ENCODE assay signal across 13 mouse cellular contexts in genomic region chr1:177347208-177347607, GRCm38 (mm10).
A peak's percentile ranks its signal among the peaks of the same experiment; 100 is the strongest.
DNase-seq lines count a peak whose midpoint lies in the region; TF ChIP-seq lines count a peak whose summit lies in the region.
"Had no signal": no experiment of that assay in that cellular context is flagged by ENCODE, and none has a peak within 500 bp of the region (broad histone marks: within the 10 kb centered on the region; RNA-seq: fewer than 3 reads in every experiment).

No protein-coding gene starts in this region.

- no peak for TF ChIP-seq CTCF in left cerebral cortex, adult 2 months (IDR thresholded peaks at IDR 0.05)

- H3K27ac ChIP-seq in left cerebral cortex, adult 2 months = no peak overlapping the region; the same call in 1 of the 2 replicates
- H3K27ac ChIP-seq: embryonic facial prominence, embryonic 15.5 days; kidney, embryonic 15.5 days; limb, embryonic 12.5 days had no signal

- H3K4me3 ChIP-seq in left cerebral cortex, adult 2 months = no peak overlapping the region
- H3K4me3 ChIP-seq: embryonic facial prominence, embryonic 15.5 days; kidney, embryonic 15.5 days; limb, embryonic 12.5 days had no signal

- intact Hi-C loops in left cerebral cortex, adult 2 months (cut with DNase I) = loop anchor here (1.0 to 5.0 kb wide), 3 partner anchors 35 to 90 kb away; no protein-coding TSS in a partner anchor

- peak; percentile 74 to 80 for DNase-seq in layer of hippocampus, adult 18-20 months (ENCODE audit: low spot score in 2 of 2)
- DNase-seq in layer of hippocampus, postnatal 10 days (ENCODE audit: low spot score in 2 of 2) = no peak
- peak; percentile 66 to 79 for DNase-seq in frontal cortex, postnatal 10 days (ENCODE audit: low spot score in 2 of 2)
- peak; percentile 63 to 68 for DNase-seq in left cerebral cortex, adult 2 months (ENCODE audit: extremely low spot score in 1 of 2, low spot score in 2 of 2)
- peak; percentile 73 for DNase-seq in right cerebral cortex, postnatal 14 days
- no peak for DNase-seq in kidney, postnatal 36 days
- DNase-seq in embryo, embryonic 11 days = no peak
- DNase-seq: adrenal gland, postnatal 36 days; heart, postnatal 4 days; thymus, postnatal 25 days had no signal

Comparison
In these comparisons a context has a peak if more than half of its experiments do, and no peak if none do; other contexts are left out.
1. DNase-seq: peak in layer of hippocampus, adult 18-20 months (2 of 2), frontal cortex, postnatal 10 days (2 of 2), left cerebral cortex, adult 2 months (2 of 2) and right cerebral cortex, postnatal 14 days (single experiment); none in layer of hippocampus, postnatal 10 days (0 of 2), kidney, postnatal 36 days (0 of 2) and embryo, embryonic 11 days (single experiment).